Mouse (Mus musculus) heart, postnatal 0 days (tissue): Measurements from ENCODE around the gene Slc25a35.

Source experiments
- CTCF ChIP-seq: IDR thresholded peaks from 2 replicates; pipeline ENCODE4 v1.5.1; 2016; ENCODE audit warnings: antibody characterized with exemption, control low read depth, low read depth
- EP300 ChIP-seq: IDR thresholded peaks from 2 replicates; pipeline ENCODE4 v1.6.1; 2016; ENCODE audit warnings: antibody characterized with exemption, low read depth

DNA sequence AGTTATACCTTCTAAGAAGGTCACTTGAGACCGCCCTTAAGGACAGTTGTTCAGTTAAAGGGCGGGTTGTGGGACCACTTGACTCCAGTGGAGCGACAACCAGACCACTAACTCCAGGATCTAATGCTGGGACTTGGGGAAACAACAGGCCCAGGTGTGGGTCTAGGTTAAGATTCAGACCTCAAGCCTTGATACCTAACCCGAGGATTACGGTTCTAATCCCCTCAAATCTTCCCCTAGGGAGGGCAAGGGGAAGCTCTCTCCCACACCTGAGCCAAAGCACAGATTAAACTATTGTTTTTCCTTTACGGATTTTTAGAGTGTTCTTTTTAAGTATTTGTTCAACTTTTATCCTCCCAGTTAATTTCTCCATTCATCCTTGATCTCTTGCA lies 6.1 kb downstream of the Slc25a35 start:
- TF ChIP-seq CTCF (no peak), EP300 (no peak)
